Mouse (Mus musculus): ENCODE measurements around the gene Dpyd.

Gene Dpyd

GRCm38 (mm10) chr3:118676052-118676777, 114.3 kb downstream of the Dpyd start:
- no peak for DNase-seq

- no peak for DNase-seq
Measured at GRCm38 (mm10) chr3:118680803-118681202, 118.9 kb downstream of the Dpyd start.

- peak; percentile 33 for DNase-seq
Measured at GRCm38 (mm10) chr3:118750269-118750668, 188.3 kb downstream of the Dpyd start.

- DNase-seq: no peak
Measured at GRCm38 (mm10) chr3:118753623-118754022, 191.7 kb downstream of the Dpyd start.

- DNase-seq: no peak
Measured at GRCm38 (mm10) chr3:118756099-118756498, 194.2 kb downstream of the Dpyd start.

- DNase-seq: no peak
Measured at GRCm38 (mm10) chr3:118812885-118813284, 251.0 kb downstream of the Dpyd start.

- DNase-seq: no peak
Measured at GRCm38 (mm10) chr3:118850613-118851527, 288.9 kb downstream of the Dpyd start.

GRCm38 (mm10) chr3:118852711-118853110, 290.8 kb downstream of the Dpyd start:
- no peak for DNase-seq

- no peak for DNase-seq
Measured at GRCm38 (mm10) chr3:118855411-118855810, 293.5 kb downstream of the Dpyd start.

- no peak for DNase-seq
Measured at GRCm38 (mm10) chr3:118869113-118870107, 307.5 kb downstream of the Dpyd start.

- no peak for DNase-seq
Measured at GRCm38 (mm10) chr3:118875871-118876270, 313.9 kb downstream of the Dpyd start.

GRCm38 (mm10) chr3:118899036-118899435, 337.1 kb downstream of the Dpyd start:
- no peak for DNase-seq

- DNase-seq: no peak
Measured at GRCm38 (mm10) chr3:118991312-118991711, 429.4 kb downstream of the Dpyd start.

GRCm38 (mm10) chr3:118991793-118992192, 429.9 kb downstream of the Dpyd start:
- DNase-seq: no peak

- DNase-seq: no peak
Measured at GRCm38 (mm10) chr3:119021255-119021654, 459.3 kb downstream of the Dpyd start.

- no peak for DNase-seq
Measured at GRCm38 (mm10) chr3:119042611-119043010, 480.7 kb downstream of the Dpyd start.

GRCm38 (mm10) chr3:119056144-119056543, 494.2 kb downstream of the Dpyd start:
- no peak for DNase-seq

GRCm38 (mm10) chr3:119063214-119063613, 501.3 kb downstream of the Dpyd start:
- no peak for DNase-seq

GRCm38 (mm10) chr3:119063642-119064041, 501.7 kb downstream of the Dpyd start:
- no peak for DNase-seq

- no peak for DNase-seq
Measured at GRCm38 (mm10) chr3:119064746-119065145, 502.8 kb downstream of the Dpyd start.

- DNase-seq: peak; percentile 37
Measured at GRCm38 (mm10) chr3:119067221-119067620, 505.3 kb downstream of the Dpyd start.

- DNase-seq: no peak
Measured at GRCm38 (mm10) chr3:119086618-119087017, 524.7 kb downstream of the Dpyd start.
